Mouse (Mus musculus): Measurements from ENCODE around the gene Ubac2. TPM values are rescaled to one million over a fixed set of nuclear protein-coding genes. Genes with fewer than 3 reads are reported as not detected.
A peak's percentile ranks its signal among the peaks of the same experiment; 100 is the strongest.

The Ubac2 gene
- 72.9 and 76.9 TPM in 2 replicates for polyA plus RNA-seq (2014; fragmentation: Nextera tagmentation; extraction: Ambion mirVana)

GRCm38 (mm10) chr14:121878176-121878858, at the start of gene Ubac2:
Gene Ubac2 (plus strand): TSS chr14:121878620.
- ATAC-seq (replicated peaks; ENCODE audit: low FRiP score), result peak; percentile 98
- Histone ChIP-seq H3K27me3 (ENCODE audit: control insufficient read depth, insufficient read depth, low read length) (no peaks in the 10 kb centered on the region), H3K36me3 (ENCODE audit: control insufficient read depth, insufficient read depth, low read length) (no peaks in the 10 kb centered on the region), H3K4me1 (replicated peaks; ENCODE audit: control insufficient read depth, insufficient read depth, low read length) (peaks cover 5% of the 10 kb centered on the region; the same call in 1 of the 2 replicates), H3K27ac (ENCODE audit: low read depth, low read length) (peak within 1 kb of the TSS; percentile 84), H3K9me3 (ENCODE audit: control insufficient read depth, low read length) (no peaks in the 10 kb centered on the region), H3K4me2 (ENCODE audit: low read depth, low read length, severe bottlenecking) (peak within 1 kb of the TSS; percentile 95), H3K4me3 (ENCODE audit: low read depth, low read length) (peak within 1 kb of the TSS; percentile 92), H3K9ac (ENCODE audit: low read length) (peak within 1 kb of the TSS; percentile 94)
- DNase-seq (ENCODE audit: low spot score), result peak; percentile 99
- under 1% methylated on average over 57 of the region's 61 CpGs for WGBS

GRCm38 (mm10) chr14:121829816-121830442, 48.5 kb upstream of the Ubac2 start:
- no peak overlapping the region for H3K9ac ChIP-seq (ENCODE audit: low read length)
- no peak overlapping the region for H3K27ac ChIP-seq (ENCODE audit: low read depth, low read length)
- 88% methylated on average over 4 of the region's 4 CpGs for WGBS
- H3K36me3 ChIP-seq (ENCODE audit: control insufficient read depth, insufficient read depth, low read length), result no peaks in the 10 kb centered on the region
- no peak overlapping the region for H3K4me3 ChIP-seq (ENCODE audit: low read depth, low read length)
- ATAC-seq (replicated peaks; ENCODE audit: low FRiP score) (no peak), DNase-seq (ENCODE audit: low spot score) (no peak)
- no peaks in the 10 kb centered on the region for H3K9me3 ChIP-seq (ENCODE audit: control insufficient read depth, low read length)
- H3K4me2 ChIP-seq (ENCODE audit: low read depth, low read length, severe bottlenecking), result no peak overlapping the region
- no peaks in the 10 kb centered on the region for H3K4me1 ChIP-seq (replicated peaks; ENCODE audit: control insufficient read depth, insufficient read depth, low read length)
- H3K27me3 ChIP-seq (ENCODE audit: control insufficient read depth, insufficient read depth, low read length), result no peaks in the 10 kb centered on the region

GRCm38 (mm10) chr14:121833001-121833520, 45.4 kb upstream of the Ubac2 start:
- H3K4me3 ChIP-seq (ENCODE audit: low read depth, low read length), result no peak overlapping the region
- no peaks in the 10 kb centered on the region for H3K9me3 ChIP-seq (ENCODE audit: control insufficient read depth, low read length)
- ATAC-seq (replicated peaks; ENCODE audit: low FRiP score) (no peak), DNase-seq (ENCODE audit: low spot score) (no peak)
- no peaks in the 10 kb centered on the region for H3K27me3 ChIP-seq (ENCODE audit: control insufficient read depth, insufficient read depth, low read length)
- no peaks in the 10 kb centered on the region for H3K4me1 ChIP-seq (replicated peaks; ENCODE audit: control insufficient read depth, insufficient read depth, low read length)
- no peak overlapping the region for H3K4me2 ChIP-seq (ENCODE audit: low read depth, low read length, severe bottlenecking)
- H3K9ac ChIP-seq (ENCODE audit: low read length), result no peak overlapping the region
- no peak overlapping the region for H3K27ac ChIP-seq (ENCODE audit: low read depth, low read length)
- WGBS, result 94% methylated on average over 2 of the region's 2 CpGs
- no peaks in the 10 kb centered on the region for H3K36me3 ChIP-seq (ENCODE audit: control insufficient read depth, insufficient read depth, low read length)

GRCm38 (mm10) chr14:121838161-121838560, 40.3 kb upstream of the Ubac2 start:
- WGBS, result 82% methylated on average over 4 of the region's 4 CpGs
- ATAC-seq (replicated peaks; ENCODE audit: low FRiP score), result no peak
- no peaks in the 10 kb centered on the region for H3K36me3 ChIP-seq (ENCODE audit: control insufficient read depth, insufficient read depth, low read length)
- no peak overlapping the region for H3K4me3 ChIP-seq (ENCODE audit: low read depth, low read length)
- H3K27ac ChIP-seq (ENCODE audit: low read depth, low read length), result no peak overlapping the region
- no peak overlapping the region for H3K4me2 ChIP-seq (ENCODE audit: low read depth, low read length, severe bottlenecking)
- no peak overlapping the region for H3K9ac ChIP-seq (ENCODE audit: low read length)
- peak; percentile 15 for DNase-seq (ENCODE audit: low spot score)
- no peaks in the 10 kb centered on the region for H3K4me1 ChIP-seq (replicated peaks; ENCODE audit: control insufficient read depth, insufficient read depth, low read length)
- no peaks in the 10 kb centered on the region for H3K27me3 ChIP-seq (ENCODE audit: control insufficient read depth, insufficient read depth, low read length)
- peaks cover 6% of the 10 kb centered on the region for H3K9me3 ChIP-seq (ENCODE audit: control insufficient read depth, low read length)

GRCm38 (mm10) chr14:121840217-121840616, 38.2 kb upstream of the Ubac2 start:
- Histone ChIP-seq H3K36me3 (ENCODE audit: control insufficient read depth, insufficient read depth, low read length) (no peaks in the 10 kb centered on the region), H3K9me3 (ENCODE audit: control insufficient read depth, low read length) (peaks cover 6% of the 10 kb centered on the region), H3K4me1 (replicated peaks; ENCODE audit: control insufficient read depth, insufficient read depth, low read length) (no peaks in the 10 kb centered on the region), H3K27ac (ENCODE audit: low read depth, low read length) (no peak overlapping the region), H3K4me3 (ENCODE audit: low read depth, low read length) (no peak overlapping the region), H3K27me3 (ENCODE audit: control insufficient read depth, insufficient read depth, low read length) (no peaks in the 10 kb centered on the region), H3K4me2 (ENCODE audit: low read depth, low read length, severe bottlenecking) (no peak overlapping the region), H3K9ac (ENCODE audit: low read length) (no peak overlapping the region)
- ATAC-seq (replicated peaks; ENCODE audit: low FRiP score) (no peak), DNase-seq (ENCODE audit: low spot score) (peak; percentile 18)
- 90% methylated on average over 8 of the region's 8 CpGs for WGBS

- H3K27ac ChIP-seq (ENCODE audit: low read depth, low read length), result no peak overlapping the region
- no peak overlapping the region for H3K9ac ChIP-seq (ENCODE audit: low read length)
- no peaks in the 10 kb centered on the region for H3K4me1 ChIP-seq (replicated peaks; ENCODE audit: control insufficient read depth, insufficient read depth, low read length)
- no peaks in the 10 kb centered on the region for H3K36me3 ChIP-seq (ENCODE audit: control insufficient read depth, insufficient read depth, low read length)
- DNase-seq (ENCODE audit: low spot score) (peak; percentile 32), ATAC-seq (replicated peaks; ENCODE audit: low FRiP score) (no peak)
- no peaks in the 10 kb centered on the region for H3K9me3 ChIP-seq (ENCODE audit: control insufficient read depth, low read length)
- no peak overlapping the region for H3K4me2 ChIP-seq (ENCODE audit: low read depth, low read length, severe bottlenecking)
- 62% methylated on average over 8 of the region's 8 CpGs for WGBS
- H3K4me3 ChIP-seq (ENCODE audit: low read depth, low read length), result no peak overlapping the region
- no peaks in the 10 kb centered on the region for H3K27me3 ChIP-seq (ENCODE audit: control insufficient read depth, insufficient read depth, low read length)
Observed at GRCm38 (mm10) chr14:121844486-121844885, 33.9 kb upstream of the Ubac2 start.

- H3K9ac ChIP-seq (ENCODE audit: low read length), result no peak overlapping the region
- H3K27ac ChIP-seq (ENCODE audit: low read depth, low read length), result no peak overlapping the region
- H3K9me3 ChIP-seq (ENCODE audit: control insufficient read depth, low read length), result no peaks in the 10 kb centered on the region
- H3K36me3 ChIP-seq (ENCODE audit: control insufficient read depth, insufficient read depth, low read length), result no peaks in the 10 kb centered on the region
- H3K4me2 ChIP-seq (ENCODE audit: low read depth, low read length, severe bottlenecking), result no peak overlapping the region
- DNase-seq (ENCODE audit: low spot score), result peak; percentile 33
- H3K4me1 ChIP-seq (replicated peaks; ENCODE audit: control insufficient read depth, insufficient read depth, low read length), result no peaks in the 10 kb centered on the region
- ATAC-seq (replicated peaks; ENCODE audit: low FRiP score), result no peak
- WGBS, result 88% methylated on average over 1 of the region's 1 CpGs
- H3K4me3 ChIP-seq (ENCODE audit: low read depth, low read length), result no peak overlapping the region
- H3K27me3 ChIP-seq (ENCODE audit: control insufficient read depth, insufficient read depth, low read length), result no peaks in the 10 kb centered on the region
Observed at GRCm38 (mm10) chr14:121851231-121851630, 27.2 kb upstream of the Ubac2 start.

GRCm38 (mm10) chr14:121852531-121852930, 25.9 kb upstream of the Ubac2 start:
- Histone ChIP-seq H3K9ac (ENCODE audit: low read length) (no peak overlapping the region), H3K36me3 (ENCODE audit: control insufficient read depth, insufficient read depth, low read length) (no peaks in the 10 kb centered on the region), H3K4me3 (ENCODE audit: low read depth, low read length) (no peak overlapping the region), H3K4me2 (ENCODE audit: low read depth, low read length, severe bottlenecking) (no peak overlapping the region), H3K4me1 (replicated peaks; ENCODE audit: control insufficient read depth, insufficient read depth, low read length) (no peaks in the 10 kb centered on the region), H3K27me3 (ENCODE audit: control insufficient read depth, insufficient read depth, low read length) (no peaks in the 10 kb centered on the region), H3K27ac (ENCODE audit: low read depth, low read length) (no peak overlapping the region), H3K9me3 (ENCODE audit: control insufficient read depth, low read length) (no peaks in the 10 kb centered on the region)
- DNase-seq (ENCODE audit: low spot score) (peak; percentile 37), ATAC-seq (replicated peaks; ENCODE audit: low FRiP score) (no peak)
- WGBS, result 92% methylated on average over 8 of the region's 8 CpGs

Data from forebrain, embryonic 11.5 days (tissue).